Mouse (Mus musculus) embryonic fibroblast, embryonic 13.5 days (primary cell): ENCODE data around the gene 6030458C11Rik.

Source experiments
- CTCF ChIP-seq: IDR thresholded peaks from 2 replicates; pipeline ENCODE4 v1.5.1; 2011; ENCODE audit warnings: mild to moderate bottlenecking, control low read depth, low read length, moderate library complexity, borderline replicate concordance; ENCODE audit not compliant: insufficient read depth
- POLR2A ChIP-seq: IDR thresholded peaks from 2 replicates; pipeline ENCODE4 v1.6.1; 2011; ENCODE audit warnings: low read depth, mild to moderate bottlenecking, control low read depth, low read length, moderate library complexity

DNA sequence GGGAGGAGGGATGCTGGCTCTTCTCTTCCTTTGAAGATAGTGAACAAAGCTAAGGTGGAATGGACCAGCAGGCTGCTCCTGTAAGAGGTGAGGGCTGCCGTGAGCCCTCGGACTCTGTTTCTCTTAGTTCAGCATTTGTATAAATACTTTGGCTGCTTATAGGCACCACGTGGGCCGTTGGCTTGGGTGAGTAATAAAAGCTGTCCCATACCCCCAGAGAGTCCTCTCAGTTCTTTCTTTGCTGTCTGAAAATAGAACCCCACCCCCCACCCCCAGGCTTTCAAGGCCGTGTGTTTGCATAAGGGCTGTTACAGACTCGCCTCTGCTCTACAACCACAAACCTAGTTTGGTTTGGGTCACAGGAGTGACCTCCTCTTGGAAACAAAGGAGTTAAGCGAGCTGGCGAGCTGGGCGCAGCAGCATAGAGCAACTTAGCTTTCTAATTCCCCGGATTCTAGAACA is 35.0 kb downstream of the 6030458C11Rik start:
- no peak for TF ChIP-seq CTCF
- TF ChIP-seq POLR2A, result no peak
